Mouse (Mus musculus): Measurements from ENCODE around the gene Fndc9. TPM values are rescaled to one million over a fixed set of nuclear protein-coding genes. Genes with fewer than 3 reads are reported as not detected.

The Fndc9 gene
- total RNA-seq (2023): not detected

GRCm38 (mm10) chr11:46235334-46235733, at the start of gene Fndc9:
Gene Fndc9 (plus strand): TSS chr11:46235531.

Other genes starting within 250 kb of the Fndc9 start
- 2.8 TPM for gene Gm12166, start 183.2 kb upstream of the Fndc9 start, total RNA-seq (2023)
- 59.2 TPM for gene Adam19, start 179.5 kb upstream of the Fndc9 start, total RNA-seq (2023)
- 0.21 TPM for gene Nipal4, start 69.0 kb upstream of the Fndc9 start, total RNA-seq (2023)
- gene Cyfip2, start 77.3 kb downstream of the Fndc9 start, total RNA-seq (2023): 167 TPM
- gene Itk, start 154.0 kb downstream of the Fndc9 start, total RNA-seq (2023): 537 TPM
- gene Fam71b, start 161.0 kb downstream of the Fndc9 start, total RNA-seq (2023): 0.44 TPM
- gene Med7, start 201.4 kb downstream of the Fndc9 start, total RNA-seq (2023): 25.5 TPM
- gene Havcr2, start 219.4 kb downstream of the Fndc9 start, total RNA-seq (2023): 0.24 TPM